Mouse (Mus musculus): ENCODE measurements around the gene Olfr1168.
"Not testable (repeated sequence)": the region's sequence is repeated elsewhere in the genome, so short reads cannot be mapped to it uniquely, and the experiment has no call there.

Olfr1168 gene

GRCm38 (mm10) chr2:88181580-88181979 lies at the start of gene Olfr1168:
Gene Olfr1168, plus strand, starts transcription at chr2:88181880.
- no peak for DNase-seq

- not testable (repeated sequence) for DNase-seq
Measured at GRCm38 (mm10) chr2:88155093-88155492, 26.6 kb upstream of the Olfr1168 start, which contains the start of gene Olfr1167. Gene Olfr1167, minus strand, starts transcription at chr2:88155193.

GRCm38 (mm10) chr2:88220784-88221183 lies 39.1 kb downstream of the Olfr1168 start:
- no peak for DNase-seq

GRCm38 (mm10) chr2:88228234-88228633 lies 46.6 kb downstream of the Olfr1168 start, which contains the start of gene Olfr1170:
Gene Olfr1170, minus strand, starts transcription at chr2:88228334.
- no peak for DNase-seq
